Mouse (Mus musculus) myocyte (in vitro differentiated cells): Measurements from ENCODE around the gene Srek1ip1. TPM values are rescaled to one million over a fixed set of nuclear protein-coding genes. Genes with fewer than 3 reads are reported as not detected.

Experiments
- H3K27me3 ChIP-seq: one replicate; pipeline ENCODE4 v1.6.1; 2011; ENCODE audit not compliant: control insufficient read depth, insufficient read depth, insufficient read length
- H3K36me3 ChIP-seq: one replicate; pipeline ENCODE4 v1.6.1; 2011; ENCODE audit not compliant: control insufficient read depth, insufficient read depth
- H3K4me2 ChIP-seq: one replicate; pipeline ENCODE4 v1.6.1; 2011; ENCODE audit warnings: low read depth, control low read depth
- H3K4me3 ChIP-seq: one replicate; pipeline ENCODE4 v1.5.1; 2011; ENCODE audit warnings: mild to moderate bottlenecking, control low read depth, moderate library complexity
- H3K79me2 ChIP-seq: one replicate; pipeline ENCODE4 v1.6.1; 2011; ENCODE audit not compliant: control insufficient read depth, insufficient read depth
- H3ac ChIP-seq: one replicate; pipeline ENCODE4 v1.6.1; 2011; ENCODE audit not compliant: control insufficient read depth, insufficient read length
- CEBPB ChIP-seq: IDR thresholded peaks from 2 replicates; pipeline ENCODE4 v1.6.1; 2011; ENCODE audit warnings: mild to moderate bottlenecking, moderate library complexity; ENCODE audit not compliant: poor library complexity, insufficient read depth, severe bottlenecking
- E2F4 ChIP-seq: IDR thresholded peaks from one replicate; pipeline ENCODE4 v1.6.1; 2011; ENCODE audit warnings: mild to moderate bottlenecking, control low read depth, moderate library complexity; ENCODE audit not compliant: insufficient read depth
- MAX ChIP-seq: IDR thresholded peaks from one replicate; pipeline ENCODE4 v1.6.1; 2011; ENCODE audit warnings: low read depth, mild to moderate bottlenecking, control low read depth
- MYOD1 ChIP-seq, 3 experiments: IDR thresholded peaks; one replicate each; pipeline ENCODE4 v1.6.1; 2011; ENCODE audit warnings: control low read depth in 2 of 3, low read depth in 2 of 3, mild to moderate bottlenecking in 2 of 3, moderate library complexity in 1 of 3; ENCODE audit not compliant: insufficient read length in 2 of 3, control insufficient read depth in 1 of 3
- MYOG ChIP-seq, 3 experiments: IDR thresholded peaks; one replicate each; pipeline ENCODE4 v1.6.1; 2011; ENCODE audit warnings: control low read depth in 2 of 3, low read depth in 2 of 3, mild to moderate bottlenecking in 2 of 3; ENCODE audit not compliant: insufficient read length in 2 of 3, control insufficient read depth in 1 of 3, insufficient read depth in 1 of 3
- POLR2A ChIP-seq: IDR thresholded peaks from one replicate; pipeline ENCODE4 v1.6.1; 2011; ENCODE audit warnings: low read depth, mild to moderate bottlenecking, control low read depth, moderate library complexity; ENCODE audit not compliant: insufficient read length
- POLR2AphosphoS2 ChIP-seq: IDR thresholded peaks from one replicate; pipeline ENCODE4 v1.6.1; 2011; ENCODE audit warnings: low read depth, control low read depth; ENCODE audit not compliant: insufficient read length
- REST ChIP-seq: IDR thresholded peaks from one replicate; pipeline ENCODE4 v1.6.1; 2011; ENCODE audit warnings: mild to moderate bottlenecking, control low read depth, moderate library complexity; ENCODE audit not compliant: insufficient read depth, insufficient read length
- SRF ChIP-seq: IDR thresholded peaks from one replicate; pipeline ENCODE4 v1.6.1; 2011; ENCODE audit warnings: low read depth; ENCODE audit not compliant: control insufficient read depth, insufficient read length
- TCF12 ChIP-seq: IDR thresholded peaks from one replicate; pipeline ENCODE4 v1.6.1; 2011; ENCODE audit warnings: mild to moderate bottlenecking, control low read depth; ENCODE audit not compliant: poor library complexity, insufficient read depth, severe bottlenecking
- TCF3 ChIP-seq: IDR thresholded peaks from one replicate; pipeline ENCODE4 v1.6.1; 2011; ENCODE audit warnings: low read depth, control low read depth; ENCODE audit not compliant: insufficient read length
- USF1 ChIP-seq: IDR thresholded peaks from one replicate; pipeline ENCODE4 v1.6.1; 2011; ENCODE audit warnings: low read depth, mild to moderate bottlenecking, control low read depth, moderate library complexity
- polyA plus RNA-seq: library from polyadenylated mRNA; unstranded; fragments of >200 nt; fragmentation: generic; extraction: Trizol; gene quantifications from one replicate; pipeline ENCODE4 v1.2.1, GENCODE M21; 2012; ENCODE audit warnings: missing spikeins

The Srek1ip1 gene
- polyA plus RNA-seq, 1 experiment: 7.2 TPM

- H3K36me3 ChIP-seq: peaks cover 33% of the 10 kb centered on the region
- no peaks in the 10 kb centered on the region for H3K79me2 ChIP-seq
- no peak overlapping the region for H3ac ChIP-seq
- no peak overlapping the region for H3K4me3 ChIP-seq
- no peaks in the 10 kb centered on the region for H3K27me3 ChIP-seq
- TF ChIP-seq SRF (no peak), POLR2AphosphoS2 (no peak), POLR2A (no peak), REST (no peak), TCF3 (no peak), MYOG (IDR thresholded peaks at IDR 0.05; ENCODE audit: control insufficient read depth in 1 of 3, insufficient read depth in 1 of 3, insufficient read length in 2 of 3, low read depth in 2 of 3) (no peak), MYOD1 (IDR thresholded peaks at IDR 0.05; ENCODE audit: control insufficient read depth in 1 of 3, insufficient read length in 2 of 3, low read depth in 2 of 3) (no peak)
- H3K4me2 ChIP-seq: no peak overlapping the region
Observed at GRCm38 (mm10) chr13:104799566-104800182, 7.4 kb downstream of the Srek1ip1 start.

GRCm38 (mm10) chr13:104805681-104806080 lies 13.4 kb downstream of the Srek1ip1 start:
- no peaks in the 10 kb centered on the region for H3K79me2 ChIP-seq
- peaks cover 27% of the 10 kb centered on the region for H3K36me3 ChIP-seq
- H3ac ChIP-seq: no peak overlapping the region
- H3K4me2 ChIP-seq: no peak overlapping the region
- H3K27me3 ChIP-seq: no peaks in the 10 kb centered on the region
- TF ChIP-seq TCF12 (no peak), E2F4 (no peak), POLR2A (no peak), POLR2AphosphoS2 (no peak), MYOG (IDR thresholded peaks at IDR 0.05; ENCODE audit: control insufficient read depth in 1 of 3, insufficient read depth in 1 of 3, insufficient read length in 2 of 3, low read depth in 2 of 3) (no peak), USF1 (no peak), REST (no peak), SRF (no peak), MAX (no peak), CEBPB (no peak), TCF3 (no peak), MYOD1 (IDR thresholded peaks at IDR 0.05; ENCODE audit: control insufficient read depth in 1 of 3, insufficient read length in 2 of 3, low read depth in 2 of 3) (no peak)
- no peak overlapping the region for H3K4me3 ChIP-seq

- TF ChIP-seq MAX: no peak
- peaks cover 25% of the 10 kb centered on the region for H3K79me2 ChIP-seq
- H3K27me3 ChIP-seq: no peaks in the 10 kb centered on the region
- H3K4me2 ChIP-seq: peak overlapping the region; percentile 82
- H3ac ChIP-seq: peak overlapping the region; percentile 39
- peak overlapping the region; percentile 96 for H3K4me3 ChIP-seq
- H3K36me3 ChIP-seq: no peaks in the 10 kb centered on the region
Observed at GRCm38 (mm10) chr13:104816270-104816634, 24.0 kb downstream of the Srek1ip1 start.

- no peak for TF ChIP-seq CEBPB
- peak in 1 of 3 experiments; percentile 63 for TF ChIP-seq MYOG (IDR thresholded peaks at IDR 0.05; ENCODE audit: control insufficient read depth in 1 of 3, insufficient read depth in 1 of 3, insufficient read length in 2 of 3, low read depth in 2 of 3)
- peak in 1 of 3 experiments; percentile 48 for TF ChIP-seq MYOD1 (IDR thresholded peaks at IDR 0.05; ENCODE audit: control insufficient read depth in 1 of 3, insufficient read length in 2 of 3, low read depth in 2 of 3)
- no peak for TF ChIP-seq TCF12
- TF ChIP-seq TCF3: no peak
- peak; percentile 58 for TF ChIP-seq POLR2AphosphoS2
- TF ChIP-seq MAX: no peak
- no peak for TF ChIP-seq USF1
- peak; percentile 69 for TF ChIP-seq POLR2A
- TF ChIP-seq E2F4: no peak
- TF ChIP-seq REST: no peak
- no peak for TF ChIP-seq SRF
- Histone ChIP-seq H3K36me3 (no peaks in the 10 kb centered on the region), H3ac (peak within 1 kb of the TSS; percentile 39), H3K4me2 (peak within 1 kb of the TSS; percentile 92), H3K27me3 (no peaks in the 10 kb centered on the region), H3K4me3 (peak within 1 kb of the TSS; percentile 96), H3K79me2 (peaks cover 25% of the 10 kb centered on the region)
Observed at GRCm38 (mm10) chr13:104816635-104817571, 24.6 kb downstream of the Srek1ip1 start, which contains the start of gene Cwc27. TSS of gene Cwc27 (minus strand) at chr13:104817142.

GRCm38 (mm10) chr13:104817696-104818095 lies 25.4 kb downstream of the Srek1ip1 start:
- H3K27me3 ChIP-seq: no peaks in the 10 kb centered on the region
- no peaks in the 10 kb centered on the region for H3K36me3 ChIP-seq
- peak overlapping the region; percentile 92 for H3K4me2 ChIP-seq
- peak overlapping the region; percentile 39 for H3ac ChIP-seq
- H3K79me2 ChIP-seq: peaks cover 25% of the 10 kb centered on the region
- TF ChIP-seq USF1 (no peak), CEBPB (no peak), MYOD1 (IDR thresholded peaks at IDR 0.05; ENCODE audit: control insufficient read depth in 1 of 3, insufficient read length in 2 of 3, low read depth in 2 of 3) (no peak), REST (no peak), TCF3 (no peak), POLR2A (no peak), MAX (no peak), E2F4 (no peak), POLR2AphosphoS2 (no peak), SRF (no peak), TCF12 (no peak), MYOG (IDR thresholded peaks at IDR 0.05; ENCODE audit: control insufficient read depth in 1 of 3, insufficient read depth in 1 of 3, insufficient read length in 2 of 3, low read depth in 2 of 3) (no peak)
- H3K4me3 ChIP-seq: peak overlapping the region; percentile 96
